Mouse (Mus musculus) limb, embryonic 15.5 days (tissue): ENCODE measurements around the gene Tmem245. TPM values are rescaled to one million over a fixed set of nuclear protein-coding genes. Genes with fewer than 3 reads are reported as not detected.
A peak's percentile ranks its signal among the peaks of the same experiment; 100 is the strongest.

Experiments used
- ATAC-seq: fragments of 200-750 bp; cut with Nextera tagmentation; 2 replicates; pipeline ENCODE4 v1.8.0; 2017; ENCODE audit warnings: low read depth, moderate TSS enrichment; ENCODE audit not compliant: insufficient number of reproducible peaks, low FRiP score, low TSS enrichment
- H3K27ac ChIP-seq: fragments of 300-500 bp; sonication (generic); 2 replicates; pipeline ENCODE4 v1.5.1; 2015; ENCODE audit warnings: moderate library complexity, mild to moderate bottlenecking, inconsistent platforms
- H3K27me3 ChIP-seq: fragments of 300-500 bp; sonication (generic); 2 replicates; pipeline ENCODE4 v1.6.1; 2015; ENCODE audit warnings: inconsistent platforms
- H3K36me3 ChIP-seq: fragments of 300-500 bp; sonication (generic); 2 replicates; pipeline ENCODE4 v1.6.1; 2015; ENCODE audit warnings: inconsistent platforms
- H3K4me1 ChIP-seq: fragments of 300-500 bp; sonication (generic); 2 replicates; pipeline ENCODE4 v1.6.1; 2015; ENCODE audit warnings: inconsistent platforms
- H3K4me2 ChIP-seq: fragments of 300-500 bp; sonication (generic); 2 replicates; pipeline ENCODE4 v1.6.1; 2015; ENCODE audit warnings: mild to moderate bottlenecking, inconsistent platforms
- H3K4me3 ChIP-seq: fragments of 300-500 bp; sonication (generic); 2 replicates; pipeline ENCODE4 v1.5.1; 2015; ENCODE audit warnings: mild to moderate bottlenecking, inconsistent platforms
- H3K9ac ChIP-seq: fragments of 300-500 bp; sonication (generic); 2 replicates; pipeline ENCODE4 v1.6.1; 2015; ENCODE audit warnings: inconsistent platforms
- H3K9me3 ChIP-seq: fragments of 300-500 bp; sonication (generic); 2 replicates; pipeline ENCODE4 v1.6.1; 2016; ENCODE audit warnings: inconsistent platforms
- WGBS: fragments of 180-500 bp; shearing (Covaris S2); methylation state at CpG from one replicate; pipeline ENCODE4 v1.1.7; 2015; 5-methylcytosine and 5-hydroxymethylcytosine counted together
- microRNA counts: library from miRNA; unstranded; fragments of <30 nt; microRNA quantifications from one replicate; lab custom pipeline; 2016
- microRNA-seq: library from miRNA; unstranded; fragments of <30 nt; microRNA quantifications from one replicate; pipeline ENCODE4, GENCODE M21; 2016
- polyA plus RNA-seq: library from polyadenylated mRNA; unstranded; fragments of >200 nt; fragmentation: Nextera tagmentation; extraction: Ambion mirVana; gene quantifications from 2 replicates; pipeline ENCODE4 v1.2.1, GENCODE M21; 2015

Tmem245 gene
- polyA plus RNA-seq, 1 experiment from 2014 or later: 10.9 TPM

DNA sequence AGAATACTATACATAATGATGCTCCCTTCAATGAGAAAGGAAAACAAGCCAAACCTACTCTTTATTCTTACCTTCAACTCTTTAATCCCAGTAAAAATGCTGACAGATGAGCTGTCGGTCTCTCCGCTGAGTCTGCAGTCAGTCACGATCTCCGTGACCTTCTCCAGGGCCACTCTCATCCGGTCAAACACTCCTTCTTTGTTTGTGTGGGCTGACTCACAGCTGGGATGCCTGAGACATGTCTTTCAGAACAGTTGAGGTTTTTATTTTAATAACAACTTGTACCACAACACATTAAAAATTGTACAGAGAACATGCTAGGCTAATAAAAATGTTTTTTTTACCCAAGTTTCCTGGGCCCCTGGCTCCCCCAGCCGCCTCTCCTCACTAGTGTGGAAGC, 109.6 kb downstream of the Tmem245 start:
- Histone ChIP-seq H3K4me2 (no peak overlapping the region), H3K27ac (no peak overlapping the region), H3K9me3 (no peaks in the 10 kb centered on the region), H3K4me1 (no peaks in the 10 kb centered on the region), H3K27me3 (no peaks in the 10 kb centered on the region), H3K36me3 (peaks cover 23% of the 10 kb centered on the region), H3K4me3 (no peak overlapping the region), H3K9ac (no peak overlapping the region)
- ATAC-seq: no peak
- WGBS: 91% methylated on average over 6 of the region's 6 CpGs

GRCm38 (mm10) chr4:56831998-56832397, 115.2 kb downstream of the Tmem245 start:
- H3K27me3 ChIP-seq: no peaks in the 10 kb centered on the region
- H3K4me2 ChIP-seq: no peak overlapping the region
- no peak for ATAC-seq
- no peak overlapping the region for H3K27ac ChIP-seq
- WGBS: 88% methylated on average over 7 of the region's 7 CpGs
- peaks cover 10% of the 10 kb centered on the region for H3K4me1 ChIP-seq
- H3K36me3 ChIP-seq: peaks cover 32% of the 10 kb centered on the region
- H3K9ac ChIP-seq: no peak overlapping the region
- no peaks in the 10 kb centered on the region for H3K9me3 ChIP-seq
- no peak overlapping the region for H3K4me3 ChIP-seq

DNA sequence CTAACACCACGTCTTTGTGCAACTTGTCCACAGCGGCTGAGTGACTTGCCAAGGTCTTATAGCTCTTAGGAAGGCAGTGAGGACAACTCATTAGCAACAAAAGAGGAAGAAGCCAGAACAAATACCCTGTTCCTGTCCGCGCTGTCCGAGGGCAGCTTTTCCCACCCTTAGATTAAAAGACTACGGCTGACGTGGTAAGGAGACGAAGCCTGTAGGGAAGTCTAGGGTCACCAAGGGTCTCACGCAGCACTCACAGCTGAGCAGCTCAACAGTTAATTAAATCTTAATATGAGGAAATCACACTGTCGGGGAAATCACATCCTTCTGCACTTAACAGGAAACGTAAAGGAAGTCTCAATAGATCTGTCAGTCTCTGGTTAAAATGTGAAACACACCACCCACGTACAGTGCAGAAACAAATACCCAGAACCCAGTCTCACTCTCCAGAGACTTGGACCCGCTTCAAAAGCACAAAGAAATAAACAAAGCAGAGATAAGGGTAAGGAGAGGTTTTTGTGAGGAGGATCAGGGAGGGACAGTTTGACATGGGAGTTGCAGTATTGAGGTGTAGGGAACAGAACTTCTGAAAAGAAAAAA, 116.1 kb downstream of the Tmem245 start:
- WGBS: 66% methylated on average over 13 of the region's 13 CpGs
- Histone ChIP-seq H3K4me2 (no peak overlapping the region), H3K27ac (no peak overlapping the region), H3K9ac (no peak overlapping the region), H3K27me3 (no peaks in the 10 kb centered on the region), H3K4me1 (peaks cover 10% of the 10 kb centered on the region), H3K4me3 (no peak overlapping the region), H3K36me3 (peaks cover 34% of the 10 kb centered on the region), H3K9me3 (no peaks in the 10 kb centered on the region)
- ATAC-seq: no peak

DNA sequence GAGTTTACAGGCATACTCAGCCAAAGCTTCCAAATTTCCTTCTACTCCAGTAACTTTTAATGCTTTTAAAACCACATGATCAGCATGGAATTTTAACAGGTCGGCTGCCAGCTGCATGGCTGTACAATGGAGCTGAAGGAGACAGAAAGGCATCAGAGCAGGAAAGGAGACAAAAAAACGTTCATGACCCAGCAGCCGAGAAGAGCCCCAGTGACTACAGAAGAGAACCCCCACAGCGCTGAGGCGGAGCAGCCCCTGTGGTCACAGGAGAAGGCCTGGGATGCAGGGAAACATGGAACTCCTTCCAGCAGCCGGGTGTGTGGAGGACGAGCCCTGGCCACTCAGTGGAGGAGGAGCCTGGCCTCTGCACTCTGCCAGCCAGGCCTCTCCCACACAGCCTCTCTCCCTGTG, 117.7 kb downstream of the Tmem245 start:
- no peaks in the 10 kb centered on the region for H3K9me3 ChIP-seq

DNA sequence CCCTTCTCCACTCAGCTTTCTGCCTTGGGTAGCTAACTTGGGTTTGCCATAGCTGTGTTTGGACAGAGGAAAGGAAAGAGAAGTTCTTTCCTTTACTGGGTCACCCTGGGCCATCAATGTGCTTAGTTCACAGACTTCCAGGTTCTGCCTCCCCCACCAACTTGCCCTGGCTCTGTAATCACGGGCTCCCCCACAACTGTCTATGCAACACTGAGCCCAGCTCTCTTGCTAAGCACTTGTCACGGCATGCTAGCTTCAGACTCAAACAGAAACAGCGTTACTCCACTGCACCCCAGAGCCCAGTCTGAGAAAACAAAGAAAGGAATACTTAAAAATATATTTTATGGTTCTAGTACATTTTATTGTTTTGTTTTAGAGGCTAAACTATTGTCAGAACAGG, 118.3 kb downstream of the Tmem245 start:
- Histone ChIP-seq H3K27me3 (no peaks in the 10 kb centered on the region), H3K4me2 (no peak overlapping the region), H3K9ac (no peak overlapping the region), H3K9me3 (no peaks in the 10 kb centered on the region), H3K4me1 (peaks cover 10% of the 10 kb centered on the region), H3K4me3 (no peak overlapping the region), H3K36me3 (peaks cover 21% of the 10 kb centered on the region), H3K27ac (peak overlapping the region; percentile 89)
- 44% methylated on average over 3 of the region's 3 CpGs for WGBS
- 0 out of 2 replicates have a peak, but pooled peaks have one; percentile 7 for ATAC-seq

More for the DNA sequence above, 117.7 kb downstream of the Tmem245 start:
- H3K27me3 ChIP-seq: no peaks in the 10 kb centered on the region
- 34% methylated on average over 7 of the region's 7 CpGs for WGBS
- peak overlapping the region; percentile 24; the same call in 1 of the 2 replicates for H3K4me2 ChIP-seq
- H3K27ac ChIP-seq: peak overlapping the region; percentile 89
- no peak overlapping the region for H3K9ac ChIP-seq
- peaks cover 10% of the 10 kb centered on the region for H3K4me1 ChIP-seq
- H3K4me3 ChIP-seq: 0 out of 2 replicates have a peak overlapping the region, but pooled peaks have one; percentile 5
- peaks cover 26% of the 10 kb centered on the region for H3K36me3 ChIP-seq
- ATAC-seq: peak; percentile 77

- Histone ChIP-seq H3K36me3 (peaks cover 11% of the 10 kb centered on the region), H3K9ac (no peak overlapping the region), H3K4me3 (no peak overlapping the region), H3K27me3 (no peaks in the 10 kb centered on the region), H3K4me1 (peaks cover 4% of the 10 kb centered on the region; the same call in 1 of the 2 replicates), H3K4me2 (no peak overlapping the region), H3K9me3 (no peaks in the 10 kb centered on the region), H3K27ac (no peak overlapping the region)
- no peak for ATAC-seq
- WGBS: 87% methylated on average over 9 of the region's 9 CpGs
Observed at GRCm38 (mm10) chr4:56824231-56824630, 123.0 kb downstream of the Tmem245 start.

DNA sequence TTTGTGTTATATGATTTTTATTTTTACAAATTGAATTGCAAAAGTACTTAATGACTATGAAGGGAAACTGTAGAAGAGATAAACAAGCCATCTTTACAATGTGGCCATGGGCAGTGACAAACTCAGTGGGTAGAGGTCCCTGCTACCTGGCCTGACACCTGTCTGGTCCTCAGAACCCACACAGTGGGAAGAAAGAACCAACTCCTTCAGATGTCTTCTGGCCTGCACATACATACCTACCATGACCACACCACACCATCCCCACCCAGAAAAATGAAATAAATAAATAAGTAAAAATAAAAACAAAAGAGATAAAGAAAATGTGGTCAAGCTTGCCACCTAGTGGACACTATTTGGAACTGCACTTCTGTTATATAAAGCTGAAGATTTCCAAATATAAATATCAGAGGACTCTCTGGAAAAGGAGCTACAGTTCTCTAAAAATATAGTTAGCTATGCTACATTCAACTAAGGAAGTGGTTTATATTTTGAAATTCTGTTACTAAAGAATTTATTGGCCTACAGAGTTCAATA, 127.2 kb downstream of the Tmem245 start:
- Histone ChIP-seq H3K9me3 (no peaks in the 10 kb centered on the region), H3K4me1 (no peaks in the 10 kb centered on the region), H3K4me2 (no peak overlapping the region), H3K27ac (no peak overlapping the region), H3K36me3 (peaks cover 12% of the 10 kb centered on the region), H3K9ac (no peak overlapping the region), H3K27me3 (no peaks in the 10 kb centered on the region), H3K4me3 (no peak overlapping the region)
- no peak for ATAC-seq

MicroRNAs encoded within 50 kb of the gene (microRNA counts, 519-probe panel; counts per million panel counts)
- 2,914 counts per million, percentile 66 among the panel's probes with 10 or more counts for microRNA mmu-miR-32 (lab: Ali Mortazavi, UCI)

Small RNA genes within 50 kb of the gene (microRNA-seq; reads per million reads assigned to microRNA genes)
- 159 reads per million, percentile 55 among the genes with 10 or more reads in this experiment for gene Mir32

Other genes with a start within 250 kb of the Tmem245 start
- not detected in 2 replicates for gene Gm26657, start 207.4 kb downstream of the Tmem245 start, polyA plus RNA-seq
- not detected in 2 replicates for gene Actl7b, start 206.0 kb downstream of the Tmem245 start, polyA plus RNA-seq
- gene Actl7a, start 204.0 kb downstream of the Tmem245 start, polyA plus RNA-seq: not detected in 2 replicates
- gene Elp1, start 145.1 kb downstream of the Tmem245 start, polyA plus RNA-seq: 36.7 and 40.3 TPM in 2 replicates
- gene Fam206a, start 145.1 kb downstream of the Tmem245 start, polyA plus RNA-seq: 15.2 and 16.4 TPM in 2 replicates
- gene Ctnnal1, start 82.2 kb downstream of the Tmem245 start, polyA plus RNA-seq: 24.9 and 26.7 TPM in 2 replicates
- gene Frrs1l, start 43.0 kb upstream of the Tmem245 start, polyA plus RNA-seq: 1.8 and 2.5 TPM in 2 replicates
- 3.6 and 4.0 TPM in 2 replicates for gene Epb41l4b, start 196.0 kb upstream of the Tmem245 start, polyA plus RNA-seq